Mouse (Mus musculus): ENCODE results near the gene Vmp1. TPM values are rescaled to one million over a fixed set of nuclear protein-coding genes. Genes with fewer than 3 reads are reported as not detected.
A peak's percentile ranks its signal among the peaks of the same experiment; 100 is the strongest.

Gene Vmp1
- polyA plus RNA-seq, 1 experiment from 2014 or later = 86.8 TPM

GRCm38 (mm10) chr11:86604732-86605520 is 78.7 kb downstream of the Vmp1 start:
- no peak overlapping the region for H3K27ac ChIP-seq
- WGBS = 90% methylated on average over 5 of the region's 5 CpGs
- no peak overlapping the region for H3K4me2 ChIP-seq
- ATAC-seq (ENCODE audit: low FRiP score) = no peak
- peaks cover 12% of the 10 kb centered on the region for H3K36me3 ChIP-seq (replicated peaks)
- no peaks in the 10 kb centered on the region for H3K27me3 ChIP-seq
- no peak overlapping the region for H3K4me3 ChIP-seq (replicated peaks)
- H3K9me3 ChIP-seq = no peaks in the 10 kb centered on the region
- no peaks in the 10 kb centered on the region for H3K4me1 ChIP-seq
- H3K9ac ChIP-seq = no peak overlapping the region

- Histone ChIP-seq H3K27ac (no peak overlapping the region), H3K9ac (no peak overlapping the region), H3K4me2 (no peak overlapping the region), H3K4me3 (replicated peaks) (no peak overlapping the region), H3K27me3 (no peaks in the 10 kb centered on the region), H3K4me1 (no peaks in the 10 kb centered on the region), H3K9me3 (no peaks in the 10 kb centered on the region), H3K36me3 (replicated peaks) (peaks cover 10% of the 10 kb centered on the region)
- 94% methylated on average over 3 of the region's 3 CpGs for WGBS
- ATAC-seq (ENCODE audit: low FRiP score) = no peak
Measured at GRCm38 (mm10) chr11:86604289-86604688, 79.3 kb downstream of the Vmp1 start.

GRCm38 (mm10) chr11:86603719-86604118 is 79.9 kb downstream of the Vmp1 start:
- Histone ChIP-seq H3K9ac (no peak overlapping the region), H3K36me3 (replicated peaks) (peaks cover 10% of the 10 kb centered on the region), H3K4me2 (no peak overlapping the region), H3K27me3 (no peaks in the 10 kb centered on the region), H3K4me1 (no peaks in the 10 kb centered on the region), H3K4me3 (replicated peaks) (no peak overlapping the region), H3K9me3 (no peaks in the 10 kb centered on the region), H3K27ac (no peak overlapping the region)
- no peak for ATAC-seq (ENCODE audit: low FRiP score)
- WGBS = 94% methylated on average over 1 of the region's 1 CpGs

DNA sequence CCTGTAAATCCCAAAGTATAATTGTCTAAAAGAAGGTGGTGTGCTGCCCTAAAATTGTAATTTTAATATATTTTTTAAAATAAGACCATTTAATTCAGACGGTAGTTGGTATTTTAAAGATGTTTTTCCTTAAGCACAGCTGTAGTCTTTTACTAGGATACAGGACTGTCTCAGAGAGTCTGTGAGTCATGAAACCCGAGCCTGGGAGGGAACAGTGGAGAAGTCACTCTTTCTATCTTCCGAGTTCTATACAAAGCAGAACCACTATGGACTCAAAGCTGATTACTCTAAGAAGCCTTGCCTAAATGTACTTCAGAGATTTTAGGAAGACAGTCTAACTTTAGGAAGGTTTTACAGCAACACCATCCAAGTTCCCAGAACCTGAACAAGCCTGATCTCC is 81.5 kb downstream of the Vmp1 start:
- H3K4me1 ChIP-seq = no peaks in the 10 kb centered on the region
- H3K9ac ChIP-seq = no peak overlapping the region
- H3K4me2 ChIP-seq = no peak overlapping the region
- 73% methylated on average over 3 of the region's 3 CpGs for WGBS
- H3K27ac ChIP-seq = no peak overlapping the region
- peaks cover 10% of the 10 kb centered on the region for H3K36me3 ChIP-seq (replicated peaks)
- no peak overlapping the region for H3K4me3 ChIP-seq (replicated peaks)
- no peaks in the 10 kb centered on the region for H3K9me3 ChIP-seq
- ATAC-seq (ENCODE audit: low FRiP score) = no peak
- no peaks in the 10 kb centered on the region for H3K27me3 ChIP-seq

DNA sequence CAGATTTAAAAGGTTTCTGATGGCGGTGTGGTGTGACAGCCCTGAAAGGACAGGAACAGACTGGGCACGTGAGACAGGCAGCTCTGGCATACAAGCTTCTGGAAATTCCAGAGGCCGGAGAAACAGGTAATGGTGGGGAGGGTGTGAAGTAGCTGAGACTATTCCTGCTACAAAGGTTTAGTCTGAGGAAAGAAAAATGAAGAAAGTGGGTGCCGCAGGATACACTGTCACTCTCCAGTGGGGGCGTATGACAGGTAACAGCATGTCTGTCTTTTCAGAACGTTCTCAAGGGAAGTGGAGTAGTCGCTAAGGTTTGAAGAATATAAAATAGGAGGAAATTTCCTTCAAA is 83.5 kb downstream of the Vmp1 start:
- Histone ChIP-seq H3K36me3 (replicated peaks) (no peaks in the 10 kb centered on the region; the same call in 1 of the 2 replicates), H3K4me2 (no peak overlapping the region), H3K4me3 (replicated peaks) (no peak overlapping the region), H3K27ac (no peak overlapping the region), H3K9ac (no peak overlapping the region), H3K4me1 (no peaks in the 10 kb centered on the region), H3K9me3 (no peaks in the 10 kb centered on the region), H3K27me3 (no peaks in the 10 kb centered on the region)
- WGBS = 97% methylated on average over 7 of the region's 7 CpGs
- no peak for ATAC-seq (ENCODE audit: low FRiP score)

- Histone ChIP-seq H3K9ac (no peak overlapping the region), H3K4me2 (no peak overlapping the region), H3K4me1 (no peaks in the 10 kb centered on the region), H3K27ac (no peak overlapping the region), H3K9me3 (no peaks in the 10 kb centered on the region), H3K4me3 (replicated peaks) (no peak overlapping the region), H3K36me3 (replicated peaks) (no peaks in the 10 kb centered on the region), H3K27me3 (no peaks in the 10 kb centered on the region)
- 75% methylated on average over 4 of the region's 4 CpGs for WGBS
- ATAC-seq (ENCODE audit: low FRiP score) = no peak
Measured at GRCm38 (mm10) chr11:86599378-86600208, 84.0 kb downstream of the Vmp1 start.

DNA sequence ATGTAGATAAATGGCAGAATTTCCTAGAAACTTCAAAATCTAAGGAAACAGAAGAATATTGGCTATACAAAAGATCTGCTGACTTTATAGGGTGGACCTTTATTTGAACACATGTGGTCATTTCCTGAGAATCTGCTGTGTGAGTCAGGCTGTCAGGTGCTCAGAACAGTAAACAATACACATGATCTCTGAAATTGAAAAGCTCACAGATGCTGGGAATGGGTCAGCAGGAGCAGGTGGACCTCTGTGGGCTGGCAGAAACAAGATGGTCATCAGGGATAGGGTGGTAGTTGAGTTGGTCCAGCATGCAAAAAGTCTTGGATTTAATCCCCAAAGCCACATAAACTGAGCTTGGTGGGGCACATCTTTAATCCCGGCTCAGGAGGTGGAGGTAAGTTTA is 85.1 kb downstream of the Vmp1 start:
- Histone ChIP-seq H3K9ac (no peak overlapping the region), H3K36me3 (replicated peaks) (no peaks in the 10 kb centered on the region), H3K27ac (no peak overlapping the region), H3K4me3 (replicated peaks) (no peak overlapping the region), H3K27me3 (no peaks in the 10 kb centered on the region), H3K9me3 (no peaks in the 10 kb centered on the region), H3K4me1 (no peaks in the 10 kb centered on the region), H3K4me2 (no peak overlapping the region)
- 78% methylated on average over 1 of the region's 1 CpGs for WGBS
- ATAC-seq (ENCODE audit: low FRiP score) = no peak

DNA sequence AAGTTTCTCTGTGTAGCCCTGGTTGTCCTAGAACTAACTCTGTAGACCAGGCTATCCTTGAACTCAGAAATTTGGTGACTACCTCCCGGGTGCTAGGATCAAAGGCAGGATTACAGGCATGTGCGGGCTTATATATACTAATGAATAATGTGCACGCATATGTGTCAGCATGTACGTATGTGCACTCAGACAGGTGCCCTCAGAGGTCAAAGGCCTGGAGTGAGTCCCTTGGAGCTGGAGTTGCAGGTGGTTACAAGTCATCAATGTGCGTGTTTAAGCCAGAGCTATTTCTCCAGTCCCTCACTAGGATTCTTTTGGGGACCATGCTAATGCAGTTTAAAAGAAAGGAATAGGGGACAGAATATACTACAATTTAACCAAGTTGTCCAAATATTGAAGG is 85.5 kb downstream of the Vmp1 start:
- no peaks in the 10 kb centered on the region for H3K27me3 ChIP-seq
- H3K9ac ChIP-seq = no peak overlapping the region
- H3K9me3 ChIP-seq = no peaks in the 10 kb centered on the region
- H3K36me3 ChIP-seq (replicated peaks) = no peaks in the 10 kb centered on the region
- no peaks in the 10 kb centered on the region; the same call in 1 of the 2 replicates for H3K4me1 ChIP-seq
- no peak overlapping the region for H3K27ac ChIP-seq
- WGBS = 95% methylated on average over 5 of the region's 5 CpGs
- no peak for ATAC-seq (ENCODE audit: low FRiP score)
- H3K4me2 ChIP-seq = no peak overlapping the region
- no peak overlapping the region for H3K4me3 ChIP-seq (replicated peaks)

GRCm38 (mm10) chr11:86596976-86597375 is 86.7 kb downstream of the Vmp1 start:
- no peaks in the 10 kb centered on the region for H3K36me3 ChIP-seq (replicated peaks)
- no peak for ATAC-seq (ENCODE audit: low FRiP score)
- no peaks in the 10 kb centered on the region for H3K9me3 ChIP-seq
- no peaks in the 10 kb centered on the region for H3K27me3 ChIP-seq
- H3K4me3 ChIP-seq (replicated peaks) = no peak overlapping the region
- 94% methylated on average over 3 of the region's 3 CpGs for WGBS
- H3K27ac ChIP-seq = no peak overlapping the region
- no peaks in the 10 kb centered on the region; the same call in 1 of the 2 replicates for H3K4me1 ChIP-seq
- no peak overlapping the region for H3K4me2 ChIP-seq
- no peak overlapping the region for H3K9ac ChIP-seq

DNA sequence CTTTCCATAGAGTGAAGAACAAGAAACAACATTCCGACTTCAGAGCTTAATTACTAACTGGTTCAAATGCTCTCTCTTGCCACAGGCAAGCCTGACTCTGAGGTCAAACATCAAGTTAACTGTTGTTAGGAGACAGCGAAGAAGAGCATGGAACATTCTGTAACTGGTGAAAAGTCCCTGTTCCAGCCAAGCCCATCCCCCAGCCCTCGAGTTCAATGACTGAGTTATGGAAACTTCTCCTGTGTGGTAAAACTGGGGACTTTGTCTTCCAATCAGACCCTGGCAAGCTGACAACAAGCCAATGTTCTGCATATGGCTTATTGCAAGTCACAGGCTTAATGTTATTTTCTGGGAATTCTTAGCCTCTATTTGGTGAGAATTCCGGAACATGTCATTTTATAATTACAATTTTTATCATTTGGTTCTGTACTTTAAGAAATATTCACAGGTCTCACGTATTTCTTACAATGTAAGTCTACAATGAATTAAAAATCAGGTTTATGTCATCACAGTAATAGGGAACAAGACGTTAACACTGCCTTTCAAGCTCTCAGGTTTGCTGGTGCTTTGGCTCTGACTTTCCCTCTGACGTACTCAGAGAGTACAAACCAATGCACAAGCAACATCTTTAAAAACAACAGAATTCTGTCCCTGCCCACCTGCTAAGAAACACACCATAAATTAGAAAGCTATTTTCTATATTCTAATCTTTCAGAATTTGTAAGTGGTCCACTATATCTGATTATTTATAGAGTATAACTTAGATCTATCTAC is 87.3 kb downstream of the Vmp1 start:
- Histone ChIP-seq H3K4me3 (replicated peaks) (no peak overlapping the region), H3K27ac (no peak overlapping the region), H3K4me2 (no peak overlapping the region), H3K9ac (no peak overlapping the region), H3K36me3 (replicated peaks) (no peaks in the 10 kb centered on the region), H3K9me3 (no peaks in the 10 kb centered on the region), H3K27me3 (no peaks in the 10 kb centered on the region), H3K4me1 (no peaks in the 10 kb centered on the region; the same call in 1 of the 2 replicates)
- ATAC-seq (ENCODE audit: low FRiP score) = no peak
- 89% methylated on average over 7 of the region's 7 CpGs for WGBS

DNA sequence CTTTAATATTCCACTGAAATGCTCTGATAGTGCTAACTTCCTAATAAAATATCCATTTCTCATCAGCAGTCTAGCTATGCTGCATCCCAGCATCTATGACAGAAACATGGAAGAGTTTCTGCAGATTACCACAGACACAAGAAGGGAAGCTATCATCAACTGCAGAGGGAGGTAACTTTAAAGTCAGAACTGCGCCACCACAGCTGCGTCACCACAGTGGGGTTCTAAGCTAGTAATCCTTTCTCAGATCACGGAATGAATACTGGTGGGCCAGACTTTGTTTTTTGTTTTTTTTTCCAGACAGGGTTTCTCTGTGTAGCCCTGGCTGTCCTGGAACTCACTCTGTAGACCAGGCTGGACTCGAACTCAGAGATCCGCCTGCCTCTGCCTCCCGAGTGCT is 88.3 kb downstream of the Vmp1 start:
- 94% methylated on average over 6 of the region's 6 CpGs for WGBS
- Histone ChIP-seq H3K9ac (no peak overlapping the region), H3K4me2 (no peak overlapping the region), H3K27me3 (no peaks in the 10 kb centered on the region), H3K4me1 (no peaks in the 10 kb centered on the region; the same call in 1 of the 2 replicates), H3K36me3 (replicated peaks) (no peaks in the 10 kb centered on the region), H3K9me3 (no peaks in the 10 kb centered on the region), H3K4me3 (replicated peaks) (no peak overlapping the region), H3K27ac (no peak overlapping the region)
- ATAC-seq (ENCODE audit: low FRiP score) = no peak

DNA sequence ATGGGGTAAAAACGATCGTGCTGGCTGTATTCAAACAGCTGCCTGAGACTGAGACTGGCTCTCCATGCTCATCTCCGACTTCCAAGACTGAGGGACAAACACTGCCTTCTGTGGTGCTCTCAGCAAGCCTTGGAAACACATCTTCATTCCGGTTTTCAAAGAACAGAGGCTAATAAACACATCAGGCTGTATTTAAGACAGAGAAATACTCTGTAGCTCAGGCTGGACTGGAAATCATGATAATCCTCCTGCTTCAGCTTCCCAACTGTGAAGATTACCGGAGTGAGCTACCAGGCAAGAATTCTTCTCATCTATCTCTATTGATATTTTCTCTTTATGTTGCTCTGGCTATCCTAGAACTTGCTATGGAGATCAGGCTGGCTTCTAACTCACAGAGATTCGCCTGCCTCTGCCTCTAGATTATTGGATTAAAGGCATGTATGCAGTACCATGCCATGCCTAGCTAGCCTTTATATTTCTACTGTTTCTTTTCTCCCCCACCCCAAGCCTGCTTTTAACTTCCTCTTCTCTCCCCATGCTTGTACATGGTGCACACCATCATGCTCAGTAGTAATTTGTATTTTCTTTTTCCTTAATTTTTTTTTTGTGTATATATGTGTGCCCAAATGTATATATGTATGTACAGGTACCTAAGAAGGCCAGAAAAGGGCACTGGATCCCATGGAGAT is 89.3 kb downstream of the Vmp1 start:
- no peak overlapping the region for H3K27ac ChIP-seq
- ATAC-seq (ENCODE audit: low FRiP score) = no peak
- H3K27me3 ChIP-seq = no peaks in the 10 kb centered on the region
- 88% methylated on average over 6 of the region's 6 CpGs for WGBS
- H3K36me3 ChIP-seq (replicated peaks) = no peaks in the 10 kb centered on the region
- 0 out of 2 replicates have a peak overlapping the region, but pooled peaks have one; percentile 21 for H3K9ac ChIP-seq
- H3K4me3 ChIP-seq (replicated peaks) = no peak overlapping the region
- H3K4me2 ChIP-seq = no peak overlapping the region
- H3K9me3 ChIP-seq = no peaks in the 10 kb centered on the region
- H3K4me1 ChIP-seq = no peaks in the 10 kb centered on the region; the same call in 1 of the 2 replicates
